Mouse (Mus musculus) heart, postnatal 0 days (tissue): Measurements from ENCODE around the gene Tbx6.

Experiments used
- CTCF ChIP-seq: IDR thresholded peaks from 2 replicates; pipeline ENCODE4 v1.5.1; 2016; ENCODE audit warnings: antibody characterized with exemption, control low read depth, low read depth
- EP300 ChIP-seq: IDR thresholded peaks from 2 replicates; pipeline ENCODE4 v1.6.1; 2016; ENCODE audit warnings: antibody characterized with exemption, low read depth

DNA sequence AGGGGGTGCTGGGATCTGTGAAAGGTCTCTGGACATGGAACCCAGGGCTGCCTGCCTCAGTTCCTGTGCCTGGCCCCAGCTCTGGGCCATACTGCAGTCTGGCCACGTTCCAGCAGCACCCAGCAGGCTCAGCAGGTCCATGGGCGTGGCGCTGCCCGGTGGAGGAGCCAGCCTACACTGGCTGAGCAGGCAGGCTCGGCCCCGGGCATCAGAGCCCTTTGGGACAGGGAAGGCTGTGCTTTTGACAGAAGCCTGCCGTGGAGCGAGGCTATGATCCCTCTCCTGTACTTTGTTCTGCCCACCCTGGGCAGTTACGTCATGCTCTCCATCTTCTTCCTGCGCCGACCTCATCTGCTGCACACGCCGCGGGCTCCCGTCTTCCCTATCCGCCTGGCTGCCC, 15.1 kb upstream of the Tbx6 start, which contains the start of gene Gdpd3:
- TF ChIP-seq CTCF: no peak
- TF ChIP-seq EP300: no peak
